Mouse (Mus musculus) forebrain, postnatal 0 days (tissue): ENCODE measurements around the gene Methig1. TPM values are rescaled to one million over a fixed set of nuclear protein-coding genes. Genes with fewer than 3 reads are reported as not detected.
"Not testable (repeated sequence)": the region's sequence is repeated elsewhere in the genome, so short reads cannot be mapped to it uniquely, and the experiment has no call there.

ENCODE experiments used
- ATAC-seq: fragments of 200-750 bp; cut with Nextera tagmentation; 2 replicates; pipeline ENCODE4 v1.8.0; 2017; ENCODE audit warnings: mild to moderate bottlenecking, moderate library complexity
- DNase-seq: peaks from one replicate; pipeline ENCODE4 v3.0.0-alpha.2; 2015
- H3K27ac ChIP-seq: fragments of 300-500 bp; sonication (generic); 2 replicates; pipeline ENCODE4 v1.5.1; 2014; ENCODE audit warnings: low read depth, mild to moderate bottlenecking, antibody characterized with exemption, low read length, moderate library complexity, mixed read lengths
- H3K27me3 ChIP-seq: fragments of 300-500 bp; sonication (generic); 2 replicates; pipeline ENCODE4 v1.6.1; 2014; ENCODE audit warnings: mild to moderate bottlenecking, low read length, mixed read lengths; ENCODE audit not compliant: insufficient read depth
- H3K36me3 ChIP-seq: fragments of 300-500 bp; sonication (generic); 2 replicates; pipeline ENCODE4 v1.6.1; 2014; ENCODE audit warnings: mild to moderate bottlenecking, moderate library complexity; ENCODE audit not compliant: insufficient read depth
- H3K4me1 ChIP-seq: fragments of 300-500 bp; sonication (generic); 2 replicates; pipeline ENCODE4 v1.6.1; 2014; ENCODE audit warnings: antibody characterized with exemption; ENCODE audit not compliant: insufficient read depth
- H3K4me2 ChIP-seq: fragments of 300-500 bp; sonication (generic); 2 replicates; pipeline ENCODE4 v1.6.1; 2014; ENCODE audit warnings: low read depth, mild to moderate bottlenecking, moderate library complexity
- H3K4me3 ChIP-seq: fragments of 300-500 bp; sonication (generic); 2 replicates; pipeline ENCODE4 v1.5.1; 2014; ENCODE audit warnings: low read depth, low read length, mixed read lengths
- H3K9ac ChIP-seq: fragments of 300-500 bp; sonication (generic); 2 replicates; pipeline ENCODE4 v1.6.1; 2014; ENCODE audit warnings: mild to moderate bottlenecking
- H3K9me3 ChIP-seq: fragments of 300-500 bp; sonication (generic); 2 replicates; pipeline ENCODE4 v1.6.1; 2016; ENCODE audit warnings: low read length
- CTCF ChIP-seq: sonication (generic); IDR thresholded peaks from 2 replicates; pipeline ENCODE4 v1.5.1; 2016; ENCODE audit warnings: antibody characterized with exemption, control low read depth, low read depth
- WGBS: fragments of 180-500 bp; shearing (Covaris S2); extraction: QIAGEN DNeasy Blood & Tissue Kit; methylation state at CpG from one replicate; pipeline ENCODE4 v1.1.7; 2014; 5-methylcytosine and 5-hydroxymethylcytosine counted together
- polyA plus RNA-seq: library from polyadenylated mRNA; unstranded; fragments of >200 nt; fragmentation: Nextera tagmentation; extraction: Ambion mirVana; gene quantifications from 2 replicates; pipeline ENCODE4 v1.2.1, GENCODE M21; 2015
- total RNA-seq: library from RNA; depleted of rRNA; stranded (reverse); fragments of >200 nt; gene quantifications from 2 replicates; pipeline ENCODE4 v1.2.3, GENCODE M21; 2014

The Methig1 gene
- total and polyA plus RNA-seq, 2 experiments from 2014 or later = not detected

DNA sequence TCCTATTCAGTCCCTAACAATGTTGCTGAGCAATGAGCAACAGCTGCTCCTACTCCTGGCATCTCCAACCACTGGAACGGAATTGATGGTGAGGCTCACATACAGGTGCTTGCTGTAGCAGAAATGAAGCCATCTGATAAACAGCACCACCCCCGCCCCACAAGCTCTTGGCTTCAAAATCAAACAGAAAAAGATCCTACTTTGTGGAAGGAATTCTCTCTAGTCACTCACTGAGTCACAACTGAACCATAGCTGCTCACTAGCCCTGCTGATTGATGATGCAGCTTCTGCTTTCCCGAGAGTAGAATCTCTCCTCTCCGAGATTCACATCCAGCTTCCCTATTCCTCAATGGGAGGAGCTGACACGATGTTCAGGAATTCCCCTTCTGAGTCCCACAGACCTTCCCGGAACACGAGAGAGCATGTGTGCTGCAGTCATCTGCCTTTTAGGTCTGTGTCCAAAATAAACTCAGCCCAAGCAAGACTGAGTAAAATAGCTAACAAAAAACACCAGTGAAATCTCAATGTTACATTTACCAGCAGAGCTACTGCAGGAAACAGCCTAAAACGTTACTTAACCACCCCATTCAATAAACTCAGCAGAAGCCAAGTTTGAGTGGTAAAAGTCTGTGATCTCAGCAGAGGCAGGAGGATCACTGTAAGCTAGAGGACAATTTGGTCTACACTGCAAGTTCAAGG is 68.3 kb downstream of the Methig1 start:
- Histone ChIP-seq H3K27ac (no peak overlapping the region), H3K4me1 (peaks cover 12% of the 10 kb centered on the region; the same call in 1 of the 2 replicates), H3K4me2 (peak overlapping the region; percentile 93), H3K4me3 (peak overlapping the region; percentile 93), H3K9me3 (no peaks in the 10 kb centered on the region), H3K9ac (peak overlapping the region; percentile 14; the same call in 1 of the 2 replicates), H3K36me3 (no peaks in the 10 kb centered on the region), H3K27me3 (peaks cover 20% of the 10 kb centered on the region)
- ATAC-seq = no peak
- WGBS = 50% methylated on average over 8 of the region's 8 CpGs
- DNase-seq = no peak
- TF ChIP-seq CTCF = no peak

DNA sequence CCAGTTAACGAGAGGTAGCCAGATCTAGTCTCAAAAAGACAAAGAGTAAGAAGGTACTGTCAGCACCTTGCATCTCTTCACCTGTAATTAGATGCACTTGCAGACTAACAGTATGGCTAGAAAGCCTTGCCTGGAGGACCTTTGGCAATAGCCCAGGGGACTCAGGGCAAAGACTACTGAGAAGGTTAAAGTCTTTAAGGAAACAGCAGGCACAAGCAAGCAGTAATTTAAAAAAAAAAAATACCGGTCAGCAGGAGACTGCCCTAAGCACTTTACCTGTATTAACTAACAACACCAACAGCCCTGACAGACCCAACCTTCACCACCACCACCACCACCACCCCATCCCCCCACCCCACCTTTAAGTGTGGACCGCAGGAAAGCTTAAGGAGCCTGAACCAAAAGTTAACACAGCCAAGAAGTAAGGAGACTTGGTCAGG is 68.8 kb downstream of the Methig1 start, which contains the start of gene Gm5475:
TSS of gene Gm5475 (plus strand) at position 390 of the 440 bp plus-strand sequence.
- Histone ChIP-seq H3K4me2 (peak within 1 kb of the TSS; percentile 93), H3K27me3 (peaks cover 20% of the 10 kb centered on the region), H3K9ac (peak within 1 kb of the TSS; percentile 77), H3K4me1 (peaks cover 12% of the 10 kb centered on the region; the same call in 1 of the 2 replicates), H3K27ac (peak within 1 kb of the TSS; percentile 57; the same call in 1 of the 2 replicates), H3K4me3 (peak within 1 kb of the TSS; percentile 93)
- 23% methylated on average over 3 of the region's 3 CpGs for WGBS
- H3K9me3 ChIP-seq, ATAC-seq, DNase-seq, H3K36me3 ChIP-seq: not testable (repeated sequence)

DNA sequence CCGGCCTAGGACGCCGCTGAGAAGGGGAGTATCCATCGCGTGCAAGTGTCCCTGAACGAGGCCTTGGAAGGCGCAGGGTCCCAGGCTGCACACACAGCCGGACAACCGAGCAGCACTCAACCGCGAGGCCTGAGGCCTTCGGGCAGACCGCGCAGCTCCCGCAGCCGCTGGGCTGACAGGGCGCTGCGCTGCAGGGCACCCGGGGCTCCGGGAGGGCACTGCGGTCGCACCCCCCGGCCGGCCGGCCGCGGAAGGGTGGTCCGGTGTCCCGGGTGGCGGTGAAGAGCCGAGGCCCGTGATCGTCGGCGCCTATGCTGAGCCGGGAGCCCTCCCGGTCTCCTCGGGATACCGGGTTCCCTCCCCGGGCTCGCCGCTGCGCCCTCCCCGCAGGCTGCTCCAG is 69.5 kb downstream of the Methig1 start:
- peak overlapping the region; percentile 77 for H3K9ac ChIP-seq
- ATAC-seq = peak; percentile 61
- H3K4me1 ChIP-seq = peaks cover 12% of the 10 kb centered on the region; the same call in 1 of the 2 replicates
- peak overlapping the region; percentile 93 for H3K4me3 ChIP-seq
- no peaks in the 10 kb centered on the region for H3K9me3 ChIP-seq
- peaks cover 20% of the 10 kb centered on the region for H3K27me3 ChIP-seq
- H3K36me3 ChIP-seq = no peaks in the 10 kb centered on the region
- DNase-seq = peak; percentile 52
- peak overlapping the region; percentile 93 for H3K4me2 ChIP-seq
- WGBS = 1% methylated on average over 38 of the region's 44 CpGs
- no peak for TF ChIP-seq CTCF
- H3K27ac ChIP-seq = peak overlapping the region; percentile 57; the same call in 1 of the 2 replicates

DNA sequence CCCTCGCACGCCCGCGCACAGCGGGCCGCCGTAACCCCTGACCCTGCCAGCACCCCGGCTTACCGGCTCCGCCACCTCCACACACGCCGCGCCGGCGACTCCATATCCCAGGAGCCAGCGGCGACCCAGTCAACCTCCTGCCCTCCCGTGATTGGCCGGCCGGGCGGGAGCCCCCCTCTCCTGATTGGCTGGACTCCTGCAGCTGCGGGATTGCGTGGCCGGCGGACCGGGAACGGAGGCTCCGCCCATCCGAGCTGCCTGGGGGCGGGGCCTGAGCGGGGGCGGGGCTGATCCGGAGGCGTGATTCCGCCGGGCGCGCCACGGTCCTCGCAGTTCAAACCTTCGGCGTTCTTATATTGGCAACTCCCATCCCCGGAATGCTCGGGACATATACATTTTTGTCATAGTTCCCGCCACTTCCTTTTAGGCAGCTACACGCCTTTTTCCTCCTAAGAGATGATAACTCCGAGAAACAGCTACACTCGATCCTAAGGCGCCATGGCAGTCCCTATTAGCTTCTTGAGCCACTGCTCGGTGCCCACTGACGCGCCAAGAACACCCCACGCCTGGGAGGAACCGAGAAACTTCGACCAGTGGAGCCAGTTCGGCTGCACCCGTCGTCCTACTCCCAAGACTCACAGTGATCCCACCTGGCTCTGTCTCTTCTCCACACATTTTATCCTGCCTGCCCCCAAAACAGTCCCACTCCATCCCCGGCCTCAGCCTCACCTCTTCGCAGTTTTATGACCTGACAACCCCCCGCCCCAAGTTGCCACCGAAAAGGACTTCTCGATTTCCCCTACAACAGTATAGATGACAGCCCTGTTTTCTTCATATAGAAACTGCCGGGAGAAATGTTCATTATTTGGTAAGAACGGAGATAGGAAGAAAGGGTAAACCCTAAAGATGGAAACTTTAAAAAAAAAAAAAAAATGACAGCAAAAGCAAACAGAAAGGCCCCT is 70.2 kb downstream of the Methig1 start:
- ATAC-seq (peak; percentile 99), DNase-seq (peak; percentile 96)
- H3K9ac ChIP-seq = peak overlapping the region; percentile 77
- H3K27ac ChIP-seq = peak overlapping the region; percentile 57; the same call in 1 of the 2 replicates
- H3K4me3 ChIP-seq = peak overlapping the region; percentile 93
- peak overlapping the region; percentile 93 for H3K4me2 ChIP-seq
- WGBS = 1% methylated on average over 65 of the region's 65 CpGs
- H3K27me3 ChIP-seq = peaks cover 20% of the 10 kb centered on the region
- no peaks in the 10 kb centered on the region for H3K9me3 ChIP-seq
- no peak for TF ChIP-seq CTCF
- H3K4me1 ChIP-seq = peaks cover 12% of the 10 kb centered on the region; the same call in 1 of the 2 replicates
- no peaks in the 10 kb centered on the region for H3K36me3 ChIP-seq

DNA sequence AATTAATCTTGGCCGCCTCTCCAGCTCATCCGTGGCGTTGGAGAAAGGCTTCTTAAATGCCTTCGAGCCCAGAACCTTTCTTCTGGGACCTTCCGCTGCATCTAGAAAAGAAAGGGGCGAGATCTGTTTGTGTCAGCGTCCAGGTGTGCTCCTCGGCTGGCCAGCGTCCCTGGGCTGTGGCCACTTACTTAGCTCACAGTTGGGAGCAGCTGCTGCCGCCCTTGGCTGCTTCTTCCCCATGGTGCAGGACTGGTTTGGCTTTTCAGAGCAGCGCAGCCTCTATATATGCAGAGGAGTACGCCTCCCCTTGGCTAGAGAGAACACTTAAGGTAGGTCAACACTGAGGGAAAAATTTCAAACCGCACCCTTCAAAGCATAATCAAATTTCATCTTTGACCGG is 71.0 kb downstream of the Methig1 start:
- H3K4me1 ChIP-seq = peaks cover 12% of the 10 kb centered on the region; the same call in 1 of the 2 replicates
- H3K9ac ChIP-seq = peak overlapping the region; percentile 2; the same call in 1 of the 2 replicates
- 4% methylated on average over 14 of the region's 14 CpGs for WGBS
- no peaks in the 10 kb centered on the region for H3K9me3 ChIP-seq
- no peak overlapping the region for H3K27ac ChIP-seq
- ATAC-seq (no peak), DNase-seq (no peak)
- TF ChIP-seq CTCF = no peak
- H3K36me3 ChIP-seq = no peaks in the 10 kb centered on the region
- H3K4me3 ChIP-seq = peak overlapping the region; percentile 93; the same call in 1 of the 2 replicates
- peak overlapping the region; percentile 93 for H3K4me2 ChIP-seq
- H3K27me3 ChIP-seq = peaks cover 20% of the 10 kb centered on the region

DNA sequence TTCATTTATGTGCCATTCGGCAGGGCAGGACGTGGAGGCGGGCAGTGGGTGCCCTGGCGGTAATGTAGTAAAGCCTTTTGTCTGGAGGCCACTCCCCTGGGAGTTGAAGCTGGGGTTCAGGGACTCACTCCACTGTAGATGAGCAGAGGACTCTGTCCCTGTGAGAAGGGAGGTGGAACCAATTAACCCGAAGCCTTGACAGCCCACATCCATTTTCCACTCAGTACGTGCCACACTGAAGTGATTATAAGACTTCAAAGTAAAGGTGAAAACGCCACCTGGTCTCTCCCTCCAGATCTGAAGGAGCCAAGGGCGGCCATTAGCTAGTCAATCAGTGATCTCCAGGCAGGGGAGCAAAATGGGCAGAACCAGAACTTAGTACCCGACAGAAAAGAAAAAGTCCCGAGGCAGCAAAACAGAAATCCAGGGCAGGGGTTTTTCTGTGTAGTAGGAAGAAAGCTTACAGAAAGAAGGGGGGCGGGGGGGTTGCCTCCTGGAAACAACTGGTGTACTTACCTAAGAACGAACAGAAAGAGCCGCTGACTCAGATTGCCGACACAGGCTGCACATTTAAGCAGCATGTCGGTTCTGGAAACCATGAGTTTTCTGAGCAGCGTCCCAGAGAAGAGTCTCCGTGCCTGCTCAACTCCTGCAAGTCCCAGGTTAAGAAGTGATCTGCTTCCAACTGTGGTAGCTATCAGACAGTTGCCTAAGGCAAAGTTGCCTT is 71.6 kb downstream of the Methig1 start, which contains the start of gene Slc11a2:
TSS of gene Slc11a2 (minus strand) at position 677 of the 727 bp plus-strand sequence.
- ATAC-seq = no peak

More for the DNA sequence above, 71.6 kb downstream of the Methig1 start, which contains the start of gene Slc11a2:
- H3K9me3 ChIP-seq = no peaks in the 10 kb centered on the region
- no peaks in the 10 kb centered on the region for H3K36me3 ChIP-seq
- peaks cover 12% of the 10 kb centered on the region; the same call in 1 of the 2 replicates for H3K4me1 ChIP-seq
- peak within 1 kb of the TSS; percentile 2; the same call in 1 of the 2 replicates for H3K9ac ChIP-seq
- H3K4me2 ChIP-seq = peak within 1 kb of the TSS; percentile 93
- WGBS = 23% methylated on average over 17 of the region's 17 CpGs
- TF ChIP-seq CTCF = no peak
- no peak within 1 kb of the TSS for H3K4me3 ChIP-seq
- no peak within 1 kb of the TSS for H3K27ac ChIP-seq
- no peak for DNase-seq
- peaks cover 20% of the 10 kb centered on the region for H3K27me3 ChIP-seq
